Mouse (Mus musculus) brain, embryonic 14.5 days (tissue): Measurements from ENCODE around the gene Ascl5.

ENCODE experiments used
- CTCF ChIP-seq: fragments of 200-500 bp; IDR thresholded peaks from 2 replicates; pipeline ENCODE4 v1.5.1; 2012; ENCODE audit warnings: inconsistent platforms, mild to moderate bottlenecking, moderate library complexity, borderline replicate concordance; ENCODE audit not compliant: insufficient read depth, insufficient read length; ENCODE audit errors: extremely low read depth
- POLR2A ChIP-seq: fragments of 200-500 bp; IDR thresholded peaks from 2 replicates; pipeline ENCODE4 v1.6.1; 2012; ENCODE audit warnings: mild to moderate bottlenecking, inconsistent platforms, borderline replicate concordance; ENCODE audit not compliant: poor library complexity, insufficient read depth, insufficient read length, severe bottlenecking; ENCODE audit errors: extremely low read depth

DNA sequence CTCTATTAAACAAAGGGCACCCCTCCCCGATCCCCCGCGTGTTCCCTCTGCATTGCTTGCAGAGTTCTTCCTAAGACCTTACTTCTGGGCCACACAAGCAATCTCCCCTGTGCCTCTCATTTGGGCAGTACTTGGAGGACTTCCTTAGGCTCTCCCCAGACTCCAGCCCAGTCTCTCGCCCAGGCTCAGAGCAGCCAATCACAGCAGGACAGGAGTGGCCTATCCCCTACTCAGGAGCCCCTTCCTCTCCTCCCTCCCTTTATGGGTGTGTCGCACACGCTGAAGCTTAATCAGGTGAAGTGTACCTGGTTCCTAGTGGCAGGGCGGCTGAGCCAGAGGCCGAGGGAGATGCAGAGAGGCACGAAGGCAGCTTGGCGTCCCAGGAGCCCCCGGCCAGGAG is 10.2 kb upstream of the Ascl5 start:
- TF ChIP-seq CTCF (no peak), POLR2A (no peak)
